Mouse (Mus musculus): ENCODE results near the gene Rims4. TPM values are rescaled to one million over a fixed set of nuclear protein-coding genes. Genes with fewer than 3 reads are reported as not detected.

The Rims4 gene
- polyA plus RNA-seq (2011; ENCODE audit: insufficient read depth, insufficient read length, low replicate concordance, missing spikeins) = 0.30 TPM in 1 of 2 replicates, not detected in the other

- H3K4me1 ChIP-seq (ENCODE audit: control insufficient read depth, insufficient read depth, low read length) = no peaks in the 10 kb centered on the region
- H3K27ac ChIP-seq (ENCODE audit: control insufficient read depth, insufficient read depth, low read depth, low read length, poor library complexity) = no peak within 1 kb of the TSS
- WGBS = 7% methylated on average over 76 of the region's 115 CpGs
- TF ChIP-seq POLR2A (IDR thresholded peaks at IDR 0.05; ENCODE audit: borderline replicate concordance, control insufficient read depth, low read depth, low read length) (no peak), CTCF (IDR thresholded peaks at IDR 0.05; ENCODE audit: control insufficient read depth, insufficient read depth, low read length) (no peak)
- H3K4me3 ChIP-seq (replicated peaks; ENCODE audit: control insufficient read depth, low read depth, low read length) = no peak within 1 kb of the TSS
These were observed at the start of gene Rims4 for GRCm38 (mm10) chr2:163918317-163919258. Rims4 (minus strand) TSS chr2:163918683.

GRCm38 (mm10) chr2:163965706-163966105 lies 47.2 kb upstream of the Rims4 start:
- no peak overlapping the region for H3K4me3 ChIP-seq (replicated peaks; ENCODE audit: control insufficient read depth, low read depth, low read length)
- 57% methylated on average over 7 of the region's 7 CpGs for WGBS
- H3K4me1 ChIP-seq (ENCODE audit: control insufficient read depth, insufficient read depth, low read length) = no peaks in the 10 kb centered on the region
- no peak for TF ChIP-seq POLR2A (IDR thresholded peaks at IDR 0.05; ENCODE audit: borderline replicate concordance, control insufficient read depth, low read depth, low read length)
- TF ChIP-seq CTCF (IDR thresholded peaks at IDR 0.05; ENCODE audit: control insufficient read depth, insufficient read depth, low read length) = no peak
- H3K27ac ChIP-seq (ENCODE audit: control insufficient read depth, insufficient read depth, low read depth, low read length, poor library complexity) = no peak overlapping the region

GRCm38 (mm10) chr2:163964606-163965560 lies 46.4 kb upstream of the Rims4 start:
- TF ChIP-seq CTCF (IDR thresholded peaks at IDR 0.05; ENCODE audit: control insufficient read depth, insufficient read depth, low read length) = no peak
- TF ChIP-seq POLR2A (IDR thresholded peaks at IDR 0.05; ENCODE audit: borderline replicate concordance, control insufficient read depth, low read depth, low read length) = no peak
- no peak overlapping the region for H3K27ac ChIP-seq (ENCODE audit: control insufficient read depth, insufficient read depth, low read depth, low read length, poor library complexity)
- no peak overlapping the region for H3K4me3 ChIP-seq (replicated peaks; ENCODE audit: control insufficient read depth, low read depth, low read length)
- no peaks in the 10 kb centered on the region for H3K4me1 ChIP-seq (ENCODE audit: control insufficient read depth, insufficient read depth, low read length)
- WGBS = 68% methylated on average over 18 of the region's 19 CpGs

- TF ChIP-seq POLR2A (IDR thresholded peaks at IDR 0.05; ENCODE audit: borderline replicate concordance, control insufficient read depth, low read depth, low read length) = no peak
- no peak for TF ChIP-seq CTCF (IDR thresholded peaks at IDR 0.05; ENCODE audit: control insufficient read depth, insufficient read depth, low read length)
- Histone ChIP-seq H3K27ac (ENCODE audit: control insufficient read depth, insufficient read depth, low read depth, low read length, poor library complexity) (no peak overlapping the region), H3K4me1 (ENCODE audit: control insufficient read depth, insufficient read depth, low read length) (no peaks in the 10 kb centered on the region), H3K4me3 (replicated peaks; ENCODE audit: control insufficient read depth, low read depth, low read length) (no peak overlapping the region)
- WGBS = 73% methylated on average over 7 of the region's 7 CpGs
These were observed 35.3 kb upstream of the Rims4 start for GRCm38 (mm10) chr2:163953622-163954310.

GRCm38 (mm10) chr2:163951770-163952169 lies 33.3 kb upstream of the Rims4 start:
- Histone ChIP-seq H3K4me1 (ENCODE audit: control insufficient read depth, insufficient read depth, low read length) (no peaks in the 10 kb centered on the region), H3K4me3 (replicated peaks; ENCODE audit: control insufficient read depth, low read depth, low read length) (no peak overlapping the region), H3K27ac (ENCODE audit: control insufficient read depth, insufficient read depth, low read depth, low read length, poor library complexity) (no peak overlapping the region)
- TF ChIP-seq CTCF (IDR thresholded peaks at IDR 0.05; ENCODE audit: control insufficient read depth, insufficient read depth, low read length) = peak; percentile 59
- TF ChIP-seq POLR2A (IDR thresholded peaks at IDR 0.05; ENCODE audit: borderline replicate concordance, control insufficient read depth, low read depth, low read length) = no peak
- 23% methylated on average over 4 of the region's 4 CpGs for WGBS

- WGBS = 76% methylated on average over 7 of the region's 7 CpGs
- TF ChIP-seq CTCF (IDR thresholded peaks at IDR 0.05; ENCODE audit: control insufficient read depth, insufficient read depth, low read length) (no peak), POLR2A (IDR thresholded peaks at IDR 0.05; ENCODE audit: borderline replicate concordance, control insufficient read depth, low read depth, low read length) (no peak)
- Histone ChIP-seq H3K27ac (ENCODE audit: control insufficient read depth, insufficient read depth, low read depth, low read length, poor library complexity) (no peak overlapping the region), H3K4me1 (ENCODE audit: control insufficient read depth, insufficient read depth, low read length) (no peaks in the 10 kb centered on the region), H3K4me3 (replicated peaks; ENCODE audit: control insufficient read depth, low read depth, low read length) (no peak overlapping the region)
These were observed 29.5 kb upstream of the Rims4 start for GRCm38 (mm10) chr2:163947976-163948375.

GRCm38 (mm10) chr2:163946221-163946620 lies 27.7 kb upstream of the Rims4 start:
- no peak for TF ChIP-seq CTCF (IDR thresholded peaks at IDR 0.05; ENCODE audit: control insufficient read depth, insufficient read depth, low read length)
- no peak for TF ChIP-seq POLR2A (IDR thresholded peaks at IDR 0.05; ENCODE audit: borderline replicate concordance, control insufficient read depth, low read depth, low read length)
- WGBS = 74% methylated on average over 15 of the region's 15 CpGs
- no peak overlapping the region for H3K4me3 ChIP-seq (replicated peaks; ENCODE audit: control insufficient read depth, low read depth, low read length)
- no peaks in the 10 kb centered on the region for H3K4me1 ChIP-seq (ENCODE audit: control insufficient read depth, insufficient read depth, low read length)
- H3K27ac ChIP-seq (ENCODE audit: control insufficient read depth, insufficient read depth, low read depth, low read length, poor library complexity) = no peak overlapping the region
